Mouse (Mus musculus): ENCODE measurements around the gene Rnf130. TPM values are rescaled to one million over a fixed set of nuclear protein-coding genes. Genes with fewer than 3 reads are reported as not detected.

Gene Rnf130
- polyA plus RNA-seq, 1 experiment = not detected

GRCm38 (mm10) chr11:50016503-50016902, 8.6 kb upstream of the Rnf130 start:
- H3ac ChIP-seq (ENCODE audit: control insufficient read depth, insufficient read length, low read depth) = no peak overlapping the region
- H3K79me3 ChIP-seq (ENCODE audit: low read depth) = no peaks in the 10 kb centered on the region
- no peaks in the 10 kb centered on the region for H3K36me3 ChIP-seq (ENCODE audit: control insufficient read depth, insufficient read depth)
- H3K79me2 ChIP-seq (ENCODE audit: control insufficient read depth, insufficient read depth) = no peaks in the 10 kb centered on the region
- TF ChIP-seq CEBPB (IDR thresholded peaks at IDR 0.05; ENCODE audit: low read depth) (no peak), MAX (IDR thresholded peaks at IDR 0.05) (no peak), USF1 (IDR thresholded peaks at IDR 0.05; ENCODE audit: low read depth) (no peak), MYOG (IDR thresholded peaks at IDR 0.05; ENCODE audit: control insufficient read depth, extremely low read depth, insufficient read length) (no peak), FOSL1 (IDR thresholded peaks at IDR 0.05; ENCODE audit: insufficient read depth, low read length, poor library complexity, severe bottlenecking) (no peak), MYOD1 (IDR thresholded peaks at IDR 0.05; ENCODE audit: control insufficient read depth, insufficient read length, low read depth) (no peak), CTCF (IDR thresholded peaks at IDR 0.05; ENCODE audit: control insufficient read depth, insufficient read depth, insufficient read length) (no peak)
- no peak overlapping the region for H3K4me3 ChIP-seq (ENCODE audit: insufficient read depth, poor library complexity, severe bottlenecking)
- H3K27me3 ChIP-seq (ENCODE audit: control insufficient read depth, insufficient read depth, insufficient read length) = peaks cover 51% of the 10 kb centered on the region

DNA sequence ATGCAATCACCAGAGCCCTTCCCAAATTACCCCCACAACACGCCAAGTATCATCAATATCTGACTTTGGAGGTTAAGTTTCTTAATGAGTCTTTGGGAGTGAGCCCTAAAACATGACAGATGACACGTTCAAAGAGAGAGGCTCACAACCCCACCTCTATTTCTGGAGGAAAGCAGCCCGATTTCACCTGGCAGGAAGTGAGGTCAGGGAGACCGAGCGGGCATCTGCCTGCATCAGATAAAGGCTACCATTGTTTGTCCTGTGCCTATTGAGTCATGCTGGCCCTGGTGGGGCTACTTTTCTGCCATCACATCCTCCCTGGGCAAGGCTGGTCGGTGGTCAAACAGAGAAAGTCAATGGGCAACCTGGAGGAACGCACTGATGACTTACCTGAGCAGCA, 7.6 kb upstream of the Rnf130 start:
- H3K4me3 ChIP-seq (ENCODE audit: insufficient read depth, poor library complexity, severe bottlenecking) = no peak overlapping the region
- H3K27me3 ChIP-seq (ENCODE audit: control insufficient read depth, insufficient read depth, insufficient read length) = peaks cover 51% of the 10 kb centered on the region
- no peaks in the 10 kb centered on the region for H3K79me2 ChIP-seq (ENCODE audit: control insufficient read depth, insufficient read depth)
- TF ChIP-seq MYOD1 (IDR thresholded peaks at IDR 0.05; ENCODE audit: control insufficient read depth, insufficient read length, low read depth) (no peak), MYOG (IDR thresholded peaks at IDR 0.05; ENCODE audit: control insufficient read depth, extremely low read depth, insufficient read length) (no peak), MAX (IDR thresholded peaks at IDR 0.05) (no peak), FOSL1 (IDR thresholded peaks at IDR 0.05; ENCODE audit: insufficient read depth, low read length, poor library complexity, severe bottlenecking) (no peak), CEBPB (IDR thresholded peaks at IDR 0.05; ENCODE audit: low read depth) (no peak)
- no peaks in the 10 kb centered on the region for H3K36me3 ChIP-seq (ENCODE audit: control insufficient read depth, insufficient read depth)
- H3ac ChIP-seq (ENCODE audit: control insufficient read depth, insufficient read length, low read depth) = no peak overlapping the region
- H3K79me3 ChIP-seq (ENCODE audit: low read depth) = no peaks in the 10 kb centered on the region

DNA sequence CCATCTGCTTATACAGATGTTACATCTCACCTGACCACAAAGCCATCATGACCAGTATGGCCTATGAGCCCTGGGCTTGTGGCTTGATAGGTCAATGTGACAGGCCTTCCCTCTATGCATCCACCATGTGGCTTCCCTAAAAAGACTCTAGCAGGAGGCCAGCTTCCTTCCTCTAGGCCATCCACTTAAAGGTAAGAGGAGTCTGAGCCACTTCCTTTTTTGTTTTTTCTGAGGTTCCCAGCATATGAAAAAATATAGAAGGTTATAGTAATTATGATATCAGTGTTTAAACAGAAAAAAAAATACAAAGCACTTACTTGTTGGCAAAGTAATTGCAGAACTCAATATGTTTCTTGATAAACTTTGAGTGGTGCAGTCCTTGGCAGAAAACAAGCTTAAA, 6.3 kb upstream of the Rnf130 start:
- TF ChIP-seq USF1 (IDR thresholded peaks at IDR 0.05; ENCODE audit: low read depth) (no peak), CEBPB (IDR thresholded peaks at IDR 0.05; ENCODE audit: low read depth) (no peak), MYOD1 (IDR thresholded peaks at IDR 0.05; ENCODE audit: control insufficient read depth, insufficient read length, low read depth) (no peak), MYOG (IDR thresholded peaks at IDR 0.05; ENCODE audit: control insufficient read depth, extremely low read depth, insufficient read length) (no peak), FOSL1 (IDR thresholded peaks at IDR 0.05; ENCODE audit: insufficient read depth, low read length, poor library complexity, severe bottlenecking) (no peak), CTCF (IDR thresholded peaks at IDR 0.05; ENCODE audit: control insufficient read depth, insufficient read depth, insufficient read length) (no peak), MAX (IDR thresholded peaks at IDR 0.05) (no peak)
- H3ac ChIP-seq (ENCODE audit: control insufficient read depth, insufficient read length, low read depth) = no peak overlapping the region
- H3K36me3 ChIP-seq (ENCODE audit: control insufficient read depth, insufficient read depth) = no peaks in the 10 kb centered on the region

DNA sequence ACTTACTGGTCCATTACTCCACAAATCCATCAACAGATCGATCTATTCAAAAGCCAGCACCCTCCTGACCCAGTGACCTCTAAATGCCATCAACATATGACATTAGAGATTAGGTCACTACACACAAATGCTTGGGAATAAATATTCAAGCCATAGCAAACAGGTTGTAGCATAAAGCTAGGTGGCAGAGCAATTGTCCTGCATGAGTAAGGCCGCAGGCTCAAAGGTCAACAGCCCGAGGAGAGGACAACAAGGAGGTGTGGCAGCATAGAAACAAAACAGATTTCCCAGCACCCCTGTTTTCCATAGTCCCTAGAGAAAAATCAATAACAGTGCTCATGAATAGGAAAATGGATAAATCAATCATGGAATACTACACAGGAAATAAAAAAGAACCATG, 3.1 kb upstream of the Rnf130 start:
- no peaks in the 10 kb centered on the region for H3K79me2 ChIP-seq (ENCODE audit: control insufficient read depth, insufficient read depth)
- no peak for TF ChIP-seq MYOD1 (IDR thresholded peaks at IDR 0.05; ENCODE audit: control insufficient read depth, insufficient read length, low read depth)
- no peak for TF ChIP-seq MYOG (IDR thresholded peaks at IDR 0.05; ENCODE audit: control insufficient read depth, extremely low read depth, insufficient read length)
- no peak for TF ChIP-seq MAX (IDR thresholded peaks at IDR 0.05)
- no peak for TF ChIP-seq USF1 (IDR thresholded peaks at IDR 0.05; ENCODE audit: low read depth)
- no peak for TF ChIP-seq CTCF (IDR thresholded peaks at IDR 0.05; ENCODE audit: control insufficient read depth, insufficient read depth, insufficient read length)
- no peak for TF ChIP-seq CEBPB (IDR thresholded peaks at IDR 0.05; ENCODE audit: low read depth)

More for the DNA sequence above, 6.3 kb upstream of the Rnf130 start:
- Histone ChIP-seq H3K4me3 (ENCODE audit: insufficient read depth, poor library complexity, severe bottlenecking) (no peak overlapping the region), H3K79me3 (ENCODE audit: low read depth) (no peaks in the 10 kb centered on the region), H3K79me2 (ENCODE audit: control insufficient read depth, insufficient read depth) (no peaks in the 10 kb centered on the region), H3K27me3 (ENCODE audit: control insufficient read depth, insufficient read depth, insufficient read length) (peaks cover 43% of the 10 kb centered on the region)

GRCm38 (mm10) chr11:50024445-50024832, 707 bp upstream of the Rnf130 start:
- Histone ChIP-seq H3K79me2 (ENCODE audit: control insufficient read depth, insufficient read depth) (no peaks in the 10 kb centered on the region), H3K4me3 (ENCODE audit: insufficient read depth, poor library complexity, severe bottlenecking) (no peak overlapping the region), H3K79me3 (ENCODE audit: low read depth) (no peaks in the 10 kb centered on the region), H3ac (ENCODE audit: control insufficient read depth, insufficient read length, low read depth) (no peak overlapping the region), H3K36me3 (ENCODE audit: control insufficient read depth, insufficient read depth) (no peaks in the 10 kb centered on the region), H3K27me3 (ENCODE audit: control insufficient read depth, insufficient read depth, insufficient read length) (peaks cover 50% of the 10 kb centered on the region)
- no peak for TF ChIP-seq MYOG (IDR thresholded peaks at IDR 0.05; ENCODE audit: control insufficient read depth, extremely low read depth, insufficient read length)
- TF ChIP-seq CTCF (IDR thresholded peaks at IDR 0.05; ENCODE audit: control insufficient read depth, insufficient read depth, insufficient read length) = no peak

More for the DNA sequence above, 3.1 kb upstream of the Rnf130 start:
- Histone ChIP-seq H3K36me3 (ENCODE audit: control insufficient read depth, insufficient read depth) (no peaks in the 10 kb centered on the region), H3ac (ENCODE audit: control insufficient read depth, insufficient read length, low read depth) (no peak overlapping the region), H3K4me3 (ENCODE audit: insufficient read depth, poor library complexity, severe bottlenecking) (no peak overlapping the region), H3K27me3 (ENCODE audit: control insufficient read depth, insufficient read depth, insufficient read length) (peaks cover 60% of the 10 kb centered on the region), H3K79me3 (ENCODE audit: low read depth) (no peaks in the 10 kb centered on the region)

DNA sequence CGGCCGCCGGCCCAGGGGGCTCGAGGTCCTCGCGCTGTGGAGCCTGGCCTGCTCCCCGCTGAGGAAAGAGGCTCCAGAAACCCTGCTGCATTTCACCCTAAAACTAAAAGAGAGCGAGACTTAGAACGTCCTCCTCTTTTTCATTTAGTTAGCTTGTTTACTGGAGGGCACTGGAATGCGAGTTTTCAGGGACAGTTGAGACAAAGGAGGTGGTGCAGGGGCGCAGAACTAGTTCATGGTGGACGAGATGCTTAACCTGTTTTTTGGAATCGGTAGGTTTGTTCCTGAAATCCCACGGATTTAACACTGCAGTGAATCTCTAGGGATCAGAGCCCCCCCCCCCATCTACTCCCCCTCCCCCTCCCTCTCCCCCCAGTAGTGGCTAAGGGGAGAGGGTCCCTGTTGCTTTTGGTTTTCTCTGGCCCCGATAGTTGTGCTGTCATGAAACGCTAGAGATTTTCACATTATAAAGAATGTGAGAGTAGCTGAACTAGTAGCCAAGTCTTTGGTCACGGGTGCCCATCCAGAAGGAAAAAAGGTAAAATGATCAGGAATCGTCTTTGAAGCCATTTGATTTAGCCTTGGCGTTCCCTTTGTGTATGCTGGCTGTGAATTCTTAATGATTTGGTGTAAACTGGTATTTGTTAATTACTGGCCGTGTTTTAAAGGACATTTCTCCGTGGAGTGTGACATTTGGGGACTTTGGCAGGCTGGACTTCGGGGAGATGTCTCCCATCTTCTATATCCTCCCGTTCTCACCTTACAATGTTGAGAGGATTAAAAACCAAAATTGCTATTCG, 775 bp downstream of the Rnf130 start:
- H3K4me3 ChIP-seq (ENCODE audit: insufficient read depth, poor library complexity, severe bottlenecking) = no peak overlapping the region

More for the DNA sequence above, 775 bp downstream of the Rnf130 start:
- no peak overlapping the region for H3ac ChIP-seq (ENCODE audit: control insufficient read depth, insufficient read length, low read depth)
- no peaks in the 10 kb centered on the region for H3K36me3 ChIP-seq (ENCODE audit: control insufficient read depth, insufficient read depth)
- H3K27me3 ChIP-seq (ENCODE audit: control insufficient read depth, insufficient read depth, insufficient read length) = peaks cover 42% of the 10 kb centered on the region
- no peak for TF ChIP-seq USF1 (IDR thresholded peaks at IDR 0.05; ENCODE audit: low read depth)
- TF ChIP-seq MYOG (IDR thresholded peaks at IDR 0.05; ENCODE audit: control insufficient read depth, extremely low read depth, insufficient read length) = no peak
- no peak for TF ChIP-seq MYOD1 (IDR thresholded peaks at IDR 0.05; ENCODE audit: control insufficient read depth, insufficient read length, low read depth)
- no peak for TF ChIP-seq FOSL1 (IDR thresholded peaks at IDR 0.05; ENCODE audit: insufficient read depth, low read length, poor library complexity, severe bottlenecking)
- no peak for TF ChIP-seq CTCF (IDR thresholded peaks at IDR 0.05; ENCODE audit: control insufficient read depth, insufficient read depth, insufficient read length)
- no peak for TF ChIP-seq CEBPB (IDR thresholded peaks at IDR 0.05; ENCODE audit: low read depth)
- no peak for TF ChIP-seq MAX (IDR thresholded peaks at IDR 0.05)
- H3K79me3 ChIP-seq (ENCODE audit: low read depth) = no peaks in the 10 kb centered on the region
- H3K79me2 ChIP-seq (ENCODE audit: control insufficient read depth, insufficient read depth) = no peaks in the 10 kb centered on the region
